Mouse (Mus musculus) kidney, adult 18-20 months (tissue): ENCODE measurements at regions not wholly inside any gene's neighbourhood (a gene's known extent, or its start where the extent isn't known, plus 50 kb on each side); places are given as distances from the start of the nearest gene placed in this dataset.

Source experiments
- DNase-seq: peaks from one replicate; pipeline ENCODE4 v3.0.0; 2021

GRCm38 (mm10) chr10:44723321-44723720, 195.0 kb upstream of the Prdm1 start:
- DNase-seq: no peak

GRCm38 (mm10) chr10:44721670-44722069, 193.4 kb upstream of the Prdm1 start:
- DNase-seq: no peak

GRCm38 (mm10) chr10:44716612-44717011, 188.3 kb upstream of the Prdm1 start:
- DNase-seq: no peak

- DNase-seq: no peak
Measured at GRCm38 (mm10) chr10:44715902-44716301, 187.6 kb upstream of the Prdm1 start.

GRCm38 (mm10) chr10:44708830-44709229, 180.5 kb upstream of the Prdm1 start:
- DNase-seq: no peak

GRCm38 (mm10) chr10:44704143-44704542, 175.8 kb upstream of the Prdm1 start:
- DNase-seq: no peak

- peak; percentile 52 for DNase-seq
Measured at GRCm38 (mm10) chr10:44702108-44702507, 173.8 kb upstream of the Prdm1 start.

- no peak for DNase-seq
Measured at GRCm38 (mm10) chr10:44699988-44700537, 171.8 kb upstream of the Prdm1 start.

- no peak for DNase-seq
Measured at GRCm38 (mm10) chr10:44697966-44698365, 169.7 kb upstream of the Prdm1 start.

- DNase-seq: no peak
Measured at GRCm38 (mm10) chr10:44696973-44697372, 168.7 kb upstream of the Prdm1 start.

- DNase-seq: no peak
Measured at GRCm38 (mm10) chr10:44691590-44692327, 163.5 kb upstream of the Prdm1 start.

- DNase-seq: no peak
Measured at GRCm38 (mm10) chr10:44688555-44688954, 160.3 kb upstream of the Prdm1 start.

- no peak for DNase-seq
Measured at GRCm38 (mm10) chr10:44686055-44686454, 157.8 kb upstream of the Prdm1 start.

GRCm38 (mm10) chr10:44685215-44685614, 156.9 kb upstream of the Prdm1 start:
- DNase-seq: no peak

- DNase-seq: no peak
Measured at GRCm38 (mm10) chr10:44676506-44676905, 148.2 kb upstream of the Prdm1 start.

GRCm38 (mm10) chr10:44665509-44666144, 137.3 kb upstream of the Prdm1 start:
- DNase-seq: no peak

- DNase-seq: no peak
Measured at GRCm38 (mm10) chr10:44659499-44659898, 131.2 kb upstream of the Prdm1 start.

GRCm38 (mm10) chr10:44653761-44654160, 125.5 kb upstream of the Prdm1 start:
- no peak for DNase-seq

GRCm38 (mm10) chr10:44647021-44647420, 118.7 kb upstream of the Prdm1 start:
- no peak for DNase-seq

GRCm38 (mm10) chr10:44646615-44647014, 118.3 kb upstream of the Prdm1 start:
- no peak for DNase-seq

- DNase-seq: no peak
Measured at GRCm38 (mm10) chr10:44641616-44642015, 113.3 kb upstream of the Prdm1 start.

- no peak for DNase-seq
Measured at GRCm38 (mm10) chr10:44640620-44641019, 112.3 kb upstream of the Prdm1 start.

- DNase-seq: no peak
Measured at GRCm38 (mm10) chr10:44638678-44639077, 110.4 kb upstream of the Prdm1 start.

- no peak for DNase-seq
Measured at GRCm38 (mm10) chr10:44636786-44637185, 108.5 kb upstream of the Prdm1 start.
